Mouse (Mus musculus) liver, postnatal 0 days (tissue): ENCODE data around the gene Gm20388.

ENCODE experiments used
- CTCF ChIP-seq: sonication (generic); IDR thresholded peaks from 2 replicates; pipeline ENCODE4 v1.5.1; 2016; ENCODE audit warnings: antibody characterized with exemption, low read depth
- EP300 ChIP-seq: IDR thresholded peaks from 2 replicates; pipeline ENCODE4 v1.6.1; 2016; ENCODE audit warnings: antibody characterized with exemption, low read depth, mild to moderate bottlenecking

- TF ChIP-seq EP300, result no peak
- no peak for TF ChIP-seq CTCF
These were observed 3381.1 kb downstream of the Gm20388 start for GRCm38 (mm10) chr8:123291716-123292115.
